Mouse (Mus musculus) hindbrain, embryonic 15.5 days (tissue): ENCODE results near the gene Hmg20b. TPM values are rescaled to one million over a fixed set of nuclear protein-coding genes. Genes with fewer than 3 reads are reported as not detected.
A peak's percentile ranks its signal among the peaks of the same experiment; 100 is the strongest.

Experiments used
- ATAC-seq: fragments of 200-750 bp; cut with Nextera tagmentation; 2 replicates; pipeline ENCODE4 v1.8.0; 2017; ENCODE audit warnings: low read depth, moderate number of reproducible peaks, moderate TSS enrichment; ENCODE audit not compliant: low FRiP score
- H3K27ac ChIP-seq: fragments of 300-500 bp; sonication (generic); replicated peaks from 2 replicates; pipeline ENCODE4 v1.5.1; 2015; ENCODE audit warnings: mild to moderate bottlenecking, inconsistent platforms
- H3K27me3 ChIP-seq: fragments of 300-500 bp; sonication (generic); 2 replicates; pipeline ENCODE4 v1.6.1; 2015; ENCODE audit warnings: control low read depth, inconsistent platforms
- H3K36me3 ChIP-seq: fragments of 300-500 bp; sonication (generic); 2 replicates; pipeline ENCODE4 v1.6.1; 2015; ENCODE audit warnings: control low read depth, inconsistent platforms
- H3K4me1 ChIP-seq: fragments of 300-500 bp; sonication (generic); replicated peaks from 2 replicates; pipeline ENCODE4 v1.6.1; 2015; ENCODE audit warnings: control low read depth, inconsistent platforms
- H3K4me2 ChIP-seq: fragments of 300-500 bp; sonication (generic); 2 replicates; pipeline ENCODE4 v1.6.1; 2015; ENCODE audit warnings: moderate library complexity, mild to moderate bottlenecking, inconsistent platforms
- H3K4me3 ChIP-seq: fragments of 300-500 bp; sonication (generic); 2 replicates; pipeline ENCODE4 v1.5.1; 2015; ENCODE audit warnings: mild to moderate bottlenecking, inconsistent platforms
- H3K9ac ChIP-seq: fragments of 300-500 bp; sonication (generic); 2 replicates; pipeline ENCODE4 v1.6.1; 2015; ENCODE audit warnings: inconsistent platforms
- H3K9me3 ChIP-seq: fragments of 300-500 bp; sonication (generic); 2 replicates; pipeline ENCODE4 v1.6.1; 2016; ENCODE audit warnings: control low read depth, inconsistent platforms
- WGBS: fragments of 180-500 bp; shearing (Covaris S2); methylation state at CpG from one replicate; pipeline ENCODE4 v1.1.7; 2015; 5-methylcytosine and 5-hydroxymethylcytosine counted together
- microRNA-seq: library from miRNA; unstranded; fragments of <30 nt; microRNA quantifications from one replicate; pipeline ENCODE4, GENCODE M21; 2016
- polyA plus RNA-seq: library from polyadenylated mRNA; unstranded; fragments of >200 nt; fragmentation: Nextera tagmentation; extraction: Ambion mirVana; gene quantifications from 2 replicates; pipeline ENCODE4 v1.2.1, GENCODE M21; 2015

Gene Hmg20b
- polyA plus RNA-seq, 1 experiment from 2014 or later, result 39.9 TPM

GRCm38 (mm10) chr10:81298369-81299100 is 51.7 kb downstream of the Hmg20b start:
- Histone ChIP-seq H3K4me2 (no peak overlapping the region), H3K4me1 (peaks cover 53% of the 10 kb centered on the region), H3K9ac (no peak overlapping the region), H3K4me3 (no peak overlapping the region), H3K27ac (peak overlapping the region; percentile 28; the same call in 1 of the 2 replicates), H3K36me3 (no peaks in the 10 kb centered on the region), H3K9me3 (no peaks in the 10 kb centered on the region), H3K27me3 (no peaks in the 10 kb centered on the region)
- WGBS, result 94% methylated on average over 17 of the region's 17 CpGs
- ATAC-seq, result no peak

DNA sequence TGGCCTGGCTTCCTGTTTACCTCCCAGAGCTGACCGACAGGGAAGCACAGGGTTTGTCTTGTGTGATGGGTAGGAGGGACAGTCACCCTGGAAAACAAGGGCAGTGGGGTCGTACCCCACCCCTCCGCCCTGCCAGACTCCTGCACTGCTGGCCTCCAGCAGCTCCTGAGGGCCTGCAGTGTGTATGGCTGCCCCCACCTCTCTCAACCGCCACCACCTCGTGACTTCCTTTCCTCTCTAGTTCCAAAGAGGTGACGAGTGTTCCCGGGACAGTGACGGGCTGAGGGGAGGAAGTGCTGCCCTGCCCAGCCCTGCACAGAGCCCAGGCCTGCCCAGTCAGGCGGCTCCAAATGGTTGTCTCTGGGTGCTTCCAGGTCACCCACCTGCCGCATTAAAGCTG is 52.4 kb downstream of the Hmg20b start:
- no peaks in the 10 kb centered on the region for H3K27me3 ChIP-seq
- H3K4me2 ChIP-seq, result 0 out of 2 replicates have a peak overlapping the region, but pooled peaks have one; percentile 7
- H3K27ac ChIP-seq, result peak overlapping the region; percentile 28; the same call in 1 of the 2 replicates
- ATAC-seq, result no peak
- no peaks in the 10 kb centered on the region for H3K9me3 ChIP-seq
- no peak overlapping the region for H3K4me3 ChIP-seq
- peaks cover 48% of the 10 kb centered on the region for H3K4me1 ChIP-seq
- 74% methylated on average over 10 of the region's 10 CpGs for WGBS
- H3K36me3 ChIP-seq, result no peaks in the 10 kb centered on the region
- H3K9ac ChIP-seq, result no peak overlapping the region

DNA sequence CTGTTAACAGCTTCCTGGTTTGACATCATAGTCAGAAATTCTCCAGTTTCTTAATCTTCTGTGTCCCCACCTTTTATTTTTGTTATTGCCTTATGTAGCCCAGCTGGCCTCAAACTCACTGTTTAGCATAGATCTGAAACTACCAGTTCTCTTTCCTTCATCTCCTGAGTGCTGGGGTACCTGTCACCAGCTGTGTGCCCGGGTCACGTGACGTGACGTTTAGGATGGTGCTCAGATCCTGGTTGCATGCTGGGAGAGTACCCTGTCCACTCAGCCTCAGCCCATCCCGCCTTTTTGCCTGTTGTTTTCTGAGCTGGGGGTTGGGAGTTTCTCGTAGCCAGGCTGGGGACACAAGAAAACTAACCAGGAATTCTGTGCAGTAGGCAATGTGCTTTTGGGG is 53.0 kb downstream of the Hmg20b start:
- ATAC-seq, result no peak
- Histone ChIP-seq H3K27ac (0 out of 2 replicates have a peak overlapping the region, but pooled peaks have one; percentile 28), H3K4me3 (no peak overlapping the region), H3K27me3 (no peaks in the 10 kb centered on the region), H3K9ac (no peak overlapping the region), H3K36me3 (no peaks in the 10 kb centered on the region), H3K9me3 (no peaks in the 10 kb centered on the region), H3K4me1 (peaks cover 42% of the 10 kb centered on the region), H3K4me2 (no peak overlapping the region)
- WGBS, result 86% methylated on average over 6 of the region's 6 CpGs

Small RNA genes within 50 kb of the gene (microRNA-seq; reads per million reads assigned to microRNA genes)
- not detected for gene Mir6913

Other genes starting within 250 kb of the Hmg20b start
- gene Map2k2, start 244.6 kb downstream of the Hmg20b start, polyA plus RNA-seq, result 248 and 259 TPM in 2 replicates
- 15.3 and 16.2 TPM in 2 replicates for gene Zbtb7a, start 215.3 kb downstream of the Hmg20b start, polyA plus RNA-seq
- gene Pias4, start 182.6 kb downstream of the Hmg20b start, polyA plus RNA-seq, result 52.2 and 61.2 TPM in 2 replicates
- 532 and 536 TPM in 2 replicates for gene Eef2, start 173.8 kb downstream of the Hmg20b start, polyA plus RNA-seq
- gene Dapk3, start 167.5 kb downstream of the Hmg20b start, polyA plus RNA-seq, result 69.7 and 70.1 TPM in 2 replicates
- gene 4930442H23Rik, start 166.6 kb downstream of the Hmg20b start, polyA plus RNA-seq, result 0.13 and 0.31 TPM in 2 replicates
- gene Nmrk2, start 148.4 kb downstream of the Hmg20b start, polyA plus RNA-seq, result 0.10 TPM in 1 of 2 replicates, not detected in the other
- 80.6 and 85.5 TPM in 2 replicates for gene Atcay, start 119.6 kb downstream of the Hmg20b start, polyA plus RNA-seq
- gene Zfr2, start 117.3 kb downstream of the Hmg20b start, polyA plus RNA-seq, result 30.3 and 34.0 TPM in 2 replicates
- 43.8 and 49.7 TPM in 2 replicates for gene Matk, start 97.5 kb downstream of the Hmg20b start, polyA plus RNA-seq
- gene Mrpl54, start 83.5 kb downstream of the Hmg20b start, polyA plus RNA-seq, result 121 and 144 TPM in 2 replicates
- 38.3 and 38.6 TPM in 2 replicates for gene Apba3, start 83.5 kb downstream of the Hmg20b start, polyA plus RNA-seq
- gene Tjp3, start 58.9 kb downstream of the Hmg20b start, polyA plus RNA-seq, result 5.9 and 6.2 TPM in 2 replicates
- gene Pip5k1c, start 57.5 kb downstream of the Hmg20b start, polyA plus RNA-seq, result 130 and 151 TPM in 2 replicates
- gene Cactin, start 29.4 kb downstream of the Hmg20b start, polyA plus RNA-seq, result 33.8 and 35.1 TPM in 2 replicates
- 4.7 and 5.2 TPM in 2 replicates for gene Tbxa2r, start 21.7 kb downstream of the Hmg20b start, polyA plus RNA-seq
- not detected in 2 replicates for gene Gipc3, start 7.2 kb downstream of the Hmg20b start, polyA plus RNA-seq
- 21.0 and 21.1 TPM in 2 replicates for gene Mfsd12, start 7.0 kb upstream of the Hmg20b start, polyA plus RNA-seq
- 1.1 TPM in 2 replicates for gene 4930404N11Rik, start 15.3 kb upstream of the Hmg20b start, polyA plus RNA-seq
- 147 and 152 TPM in 2 replicates for gene Fzr1, start 28.0 kb upstream of the Hmg20b start, polyA plus RNA-seq
- gene Dohh, start 33.9 kb upstream of the Hmg20b start, polyA plus RNA-seq, result 92.2 and 94.0 TPM in 2 replicates
- gene Gm48551, start 34.0 kb upstream of the Hmg20b start, polyA plus RNA-seq, result 6.2 and 6.6 TPM in 2 replicates
- gene Gm48552, start 38.5 kb upstream of the Hmg20b start, polyA plus RNA-seq, result 2.1 and 2.7 TPM in 2 replicates
- 1.4 and 1.8 TPM in 2 replicates for gene Smim24, start 42.6 kb upstream of the Hmg20b start, polyA plus RNA-seq
- 26.6 and 28.0 TPM in 2 replicates for gene Nfic, start 105.2 kb upstream of the Hmg20b start, polyA plus RNA-seq
- gene Celf5, start 132.2 kb upstream of the Hmg20b start, polyA plus RNA-seq, result 70.0 and 77.6 TPM in 2 replicates
- 66.5 and 72.7 TPM in 2 replicates for gene Ncln, start 145.9 kb upstream of the Hmg20b start, polyA plus RNA-seq
- gene S1pr4, start 149.7 kb upstream of the Hmg20b start, polyA plus RNA-seq, result 0.83 and 0.86 TPM in 2 replicates
- gene Gna15, start 173.7 kb upstream of the Hmg20b start, polyA plus RNA-seq, result 1.1 and 1.2 TPM in 2 replicates
- 94.3 and 109 TPM in 2 replicates for gene Gna11, start 194.7 kb upstream of the Hmg20b start, polyA plus RNA-seq
- 820 and 884 TPM in 2 replicates for gene Aes, start 209.0 kb upstream of the Hmg20b start, polyA plus RNA-seq
- 46.6 and 46.9 TPM in 2 replicates for gene Tle2, start 224.1 kb upstream of the Hmg20b start, polyA plus RNA-seq